21 mouse cellular contexts compared by ENCODE assay signal in genomic region chr8:3522007-3522697, GRCm38 (mm10). TPM values are rescaled to one million over a fixed set of nuclear protein-coding genes. Genes with fewer than 3 reads are reported as not detected.
DNase-seq lines count a peak whose midpoint lies in the region; ATAC-seq lines count a peak whose summit lies in the region.
"Had no signal": no experiment of that assay in that cellular context is flagged by ENCODE, and none has a peak within 500 bp of the region (broad histone marks: within the 10 kb centered on the region; RNA-seq: fewer than 3 reads in every experiment).

No protein-coding gene starts in this region.

- no peaks in the 10 kb centered on the region for H3K27me3 ChIP-seq in liver, embryonic 11.5 days (replicated peaks; ENCODE audit: control insufficient read depth, insufficient read depth, low read length)
- no peaks in the 10 kb centered on the region for H3K27me3 ChIP-seq in forebrain, embryonic 13.5 days
- H3K27me3 ChIP-seq: limb, embryonic 15.5 days; midbrain, embryonic 15.5 days had no signal

- WGBS in liver, embryonic 11.5 days, result 70% methylated on average over 13 of the region's 13 CpGs
- 90% methylated on average over 13 of the region's 13 CpGs for WGBS in forebrain, embryonic 13.5 days

- no peaks in the 10 kb centered on the region for H3K9me3 ChIP-seq in liver, embryonic 11.5 days (ENCODE audit: control insufficient read depth, low read length)
- no peaks in the 10 kb centered on the region for H3K9me3 ChIP-seq in forebrain, embryonic 13.5 days (replicated peaks)
- H3K9me3 ChIP-seq: limb, embryonic 15.5 days; midbrain, embryonic 15.5 days had no signal

- H3K9ac ChIP-seq in liver, embryonic 11.5 days (ENCODE audit: low read depth, low read length), result no peak overlapping the region
- H3K9ac ChIP-seq in forebrain, embryonic 13.5 days, result no peak overlapping the region
- H3K9ac ChIP-seq: limb, embryonic 15.5 days; midbrain, embryonic 15.5 days had no signal

- H3K36me3 ChIP-seq in liver, embryonic 11.5 days (ENCODE audit: control insufficient read depth, insufficient read depth, low read length), result peaks cover 17% of the 10 kb centered on the region; the same call in 1 of the 2 replicates
- peaks cover 47% of the 10 kb centered on the region for H3K36me3 ChIP-seq in forebrain, embryonic 13.5 days (ENCODE audit: poor library complexity, severe bottlenecking)

- peak; percentile 72 for DNase-seq in spleen, adult 12 weeks (ENCODE audit: low spot score)
- no peak for DNase-seq in spleen, adult 18-20 months
- no peak for DNase-seq in liver, embryonic 11.5 days (ENCODE audit: low spot score)
- DNase-seq in urinary bladder, adult 2 months (ENCODE audit: low spot score), result no peak
- no peak for DNase-seq in lung, postnatal 25 days (ENCODE audit: low spot score)
- no peak for DNase-seq in left cerebral cortex, postnatal 25 days (ENCODE audit: low spot score in 2 of 2)
- DNase-seq: adrenal gland, postnatal 10 days; B cell, adult 2 months; cerebellum, postnatal 10 days; gastrocnemius, postnatal 25 days; heart, postnatal 4 days; right cerebral cortex, postnatal 14 days; thymus, postnatal 4 days had no signal

- ATAC-seq in liver, embryonic 11.5 days (replicated peaks; ENCODE audit: low FRiP score), result peak; percentile 97
- ATAC-seq in megakaryocyte-erythroid progenitor cell, adult 5-6 weeks (replicated peaks; ENCODE audit: low FRiP score, low TSS enrichment, poor library complexity, severe bottlenecking), result peak; percentile 95
- no peak for ATAC-seq in forebrain, embryonic 13.5 days
- ATAC-seq: midbrain, embryonic 15.5 days had no signal

- no peak overlapping the region for H3K4me3 ChIP-seq in liver, embryonic 11.5 days (ENCODE audit: low read depth, low read length)
- H3K4me3 ChIP-seq in forebrain, embryonic 13.5 days, result no peak overlapping the region
- H3K4me3 ChIP-seq: layer of hippocampus, adult 2 months; limb, embryonic 15.5 days; midbrain, embryonic 15.5 days had no signal

- peak overlapping the region; percentile 43 for H3K4me2 ChIP-seq in liver, embryonic 11.5 days
- no peak overlapping the region for H3K4me2 ChIP-seq in forebrain, embryonic 13.5 days
- H3K4me2 ChIP-seq: heart, embryonic 11.5 days; limb, embryonic 15.5 days; midbrain, embryonic 15.5 days had no signal

- peak overlapping the region; percentile 55 for H3K27ac ChIP-seq in liver, embryonic 11.5 days (ENCODE audit: low read depth, low read length)
- no peak overlapping the region for H3K27ac ChIP-seq in forebrain, embryonic 13.5 days
- H3K27ac ChIP-seq: layer of hippocampus, adult 2 months; limb, embryonic 15.5 days; macrophage; midbrain, embryonic 15.5 days had no signal

- peaks cover 18% of the 10 kb centered on the region for H3K4me1 ChIP-seq in liver, embryonic 11.5 days (replicated peaks; ENCODE audit: control insufficient read depth, insufficient read depth, low read length)
- H3K4me1 ChIP-seq in forebrain, embryonic 13.5 days, result peaks cover 3% of the 10 kb centered on the region

- intact Hi-C loops in left cerebral cortex, postnatal 25 days (cut with DNase I), result no loop called here

RNA-seq across cellular contexts. Expression of gene Pnpla6, which starts 7.0 kb away (rescaled TPM):
- 17.8 and 22.9 TPM in 2 replicates for polyA plus RNA-seq in liver, embryonic 11.5 days (2014; fragmentation: Nextera tagmentation; extraction: Ambion mirVana)
- 80.9 and 107 TPM in 2 replicates for total RNA-seq in megakaryocyte-erythroid progenitor cell, adult 5-6 weeks (2014; fragmentation: Nextera tagmentation)
- total RNA-seq in megakaryocyte-erythroid progenitor cell, adult 5-6 weeks (2017), result 28.9 and 35.4 TPM in 2 replicates
- 50.0 and 54.3 TPM in 2 replicates for polyA plus RNA-seq in urinary bladder, adult 2 months (2012; rRNA removed)
- polyA plus RNA-seq in forebrain, embryonic 13.5 days (2015; fragmentation: Nextera tagmentation; extraction: Ambion mirVana), result 20.3 and 23.8 TPM in 2 replicates
- 10 to 100 TPM; 66.2 to 70.7 TPM for total RNA-seq in left cerebral cortex, postnatal 25 days (2021)

RNA-seq across cellular contexts. Expression of gene Mcoln1, which starts 21.9 kb away (rescaled TPM):
- polyA plus RNA-seq in liver, embryonic 11.5 days (2014; fragmentation: Nextera tagmentation; extraction: Ambion mirVana), result 36.2 and 39.8 TPM in 2 replicates
- 47.2 and 49.7 TPM in 2 replicates for total RNA-seq in megakaryocyte-erythroid progenitor cell, adult 5-6 weeks (2014; fragmentation: Nextera tagmentation)
- total RNA-seq in megakaryocyte-erythroid progenitor cell, adult 5-6 weeks (2017), result 21.0 and 23.1 TPM in 2 replicates
- polyA plus RNA-seq in urinary bladder, adult 2 months (2012; rRNA removed), result 104 and 125 TPM in 2 replicates
- polyA plus RNA-seq in forebrain, embryonic 13.5 days (2015; fragmentation: Nextera tagmentation; extraction: Ambion mirVana), result 68.5 and 68.7 TPM in 2 replicates
- 10 to 100 TPM; 77.4 to 90.3 TPM for total RNA-seq in left cerebral cortex, postnatal 25 days (2021)

RNA-seq across cellular contexts. Expression of gene Zfp358, which starts 29.2 kb away (rescaled TPM):
- polyA plus RNA-seq in liver, embryonic 11.5 days (2014; fragmentation: Nextera tagmentation; extraction: Ambion mirVana), result 8.7 and 8.9 TPM in 2 replicates
- 8.8 and 9.3 TPM in 2 replicates for total RNA-seq in megakaryocyte-erythroid progenitor cell, adult 5-6 weeks (2014; fragmentation: Nextera tagmentation)
- 2.7 and 5.9 TPM in 2 replicates for total RNA-seq in megakaryocyte-erythroid progenitor cell, adult 5-6 weeks (2017)
- 27.5 and 31.0 TPM in 2 replicates for polyA plus RNA-seq in urinary bladder, adult 2 months (2012; rRNA removed)
- polyA plus RNA-seq in forebrain, embryonic 13.5 days (2015; fragmentation: Nextera tagmentation; extraction: Ambion mirVana), result 67.2 and 72.0 TPM in 2 replicates
- total RNA-seq in left cerebral cortex, postnatal 25 days (2021), result 10 to 100 TPM; 28.2 to 30.3 TPM

RNA-seq across cellular contexts. Expression of gene C330021F23Rik, which starts 45.6 kb away (rescaled TPM):
- 3.0 and 4.9 TPM in 2 replicates for polyA plus RNA-seq in liver, embryonic 11.5 days (2014; fragmentation: Nextera tagmentation; extraction: Ambion mirVana)
- not detected in 2 replicates for total RNA-seq in megakaryocyte-erythroid progenitor cell, adult 5-6 weeks (2014; fragmentation: Nextera tagmentation)
- 0.61 and 1.0 TPM in 2 replicates for total RNA-seq in megakaryocyte-erythroid progenitor cell, adult 5-6 weeks (2017)
- 0.18 and 0.33 TPM in 2 replicates for polyA plus RNA-seq in urinary bladder, adult 2 months (2012; rRNA removed)
- polyA plus RNA-seq in forebrain, embryonic 13.5 days (2015; fragmentation: Nextera tagmentation; extraction: Ambion mirVana), result 1.6 and 2.3 TPM in 2 replicates
- not detected for total RNA-seq in left cerebral cortex, postnatal 25 days (2021)
- total RNA-seq: gastrocnemius, postnatal 25 days; layer of hippocampus, adult 2 months had no signal
- polyA plus RNA-seq: macrophage had no signal

RNA-seq across cellular contexts. Expression of gene Tex45, which starts 51.5 kb away (rescaled TPM):
- not detected in 2 replicates for polyA plus RNA-seq in liver, embryonic 11.5 days (2014; fragmentation: Nextera tagmentation; extraction: Ambion mirVana)
- total RNA-seq in megakaryocyte-erythroid progenitor cell, adult 5-6 weeks (2014; fragmentation: Nextera tagmentation), result not detected in 2 replicates
- not detected in 2 replicates for total RNA-seq in megakaryocyte-erythroid progenitor cell, adult 5-6 weeks (2017)
- 0.15 and 0.26 TPM in 2 replicates for polyA plus RNA-seq in urinary bladder, adult 2 months (2012; rRNA removed)
- polyA plus RNA-seq in forebrain, embryonic 13.5 days (2015; fragmentation: Nextera tagmentation; extraction: Ambion mirVana), result 0.10 TPM in 1 of 2 replicates, not detected in the other
- total RNA-seq in left cerebral cortex, postnatal 25 days (2021), result not detected
- total RNA-seq: gastrocnemius, postnatal 25 days had no signal
- polyA plus RNA-seq: heart, embryonic 11.5 days; kidney, embryonic 14.5 days; limb, embryonic 15.5 days; macrophage had no signal
